Mouse (Mus musculus) midbrain, embryonic 14.5 days (tissue): ENCODE data around the gene Flt3. TPM values are rescaled to one million over a fixed set of nuclear protein-coding genes. Genes with fewer than 3 reads are reported as not detected.

Experiments used
- ATAC-seq: fragments of 200-750 bp; cut with Nextera tagmentation; 2 replicates; pipeline ENCODE4 v1.8.0; 2017; ENCODE audit warnings: moderate number of reproducible peaks, moderate library complexity; ENCODE audit not compliant: low FRiP score, low TSS enrichment
- DNase-seq: peaks from one replicate; pipeline ENCODE4 v3.0.0-alpha.2; 2015
- H3K27ac ChIP-seq: fragments of 300-500 bp; sonication (generic); replicated peaks from 2 replicates; pipeline ENCODE4 v1.5.1; 2014; ENCODE audit warnings: mild to moderate bottlenecking, low read depth, low read length, moderate library complexity
- H3K27me3 ChIP-seq: fragments of 300-500 bp; sonication (generic); 2 replicates; pipeline ENCODE4 v1.6.1; 2014; ENCODE audit warnings: low read length, control low read depth, mixed read lengths; ENCODE audit not compliant: control insufficient read depth, insufficient read depth
- H3K36me3 ChIP-seq: fragments of 300-500 bp; sonication (generic); 2 replicates; pipeline ENCODE4 v1.6.1; 2014; ENCODE audit warnings: low read length, control low read depth; ENCODE audit not compliant: control insufficient read depth, insufficient read depth
- H3K4me1 ChIP-seq: fragments of 300-500 bp; sonication (generic); 2 replicates; pipeline ENCODE4 v1.6.1; 2014; ENCODE audit warnings: mild to moderate bottlenecking, antibody characterized with exemption, low read length, control low read depth; ENCODE audit not compliant: control insufficient read depth, insufficient read depth
- H3K4me2 ChIP-seq: fragments of 300-500 bp; sonication (generic); 2 replicates; pipeline ENCODE4 v1.6.1; 2014; ENCODE audit warnings: mild to moderate bottlenecking, low read length, moderate library complexity
- H3K4me3 ChIP-seq: fragments of 300-500 bp; sonication (generic); replicated peaks from 2 replicates; pipeline ENCODE4 v1.5.1; 2014; ENCODE audit warnings: low read depth, low read length
- H3K9ac ChIP-seq: fragments of 300-500 bp; sonication (generic); replicated peaks from 2 replicates; pipeline ENCODE4 v1.6.1; 2014; ENCODE audit warnings: mild to moderate bottlenecking, low read length, moderate library complexity
- H3K9me3 ChIP-seq: fragments of 300-500 bp; sonication (generic); 2 replicates; pipeline ENCODE4 v1.6.1; 2016; ENCODE audit warnings: low read length, control low read depth, mixed read lengths; ENCODE audit not compliant: control insufficient read depth
- WGBS: fragments of 180-500 bp; shearing (Covaris S2); extraction: QIAGEN DNeasy Blood & Tissue Kit; methylation state at CpG from one replicate; pipeline ENCODE4 v1.1.7; 2014; 5-methylcytosine and 5-hydroxymethylcytosine counted together
- polyA plus RNA-seq: library from polyadenylated mRNA; unstranded; fragments of >200 nt; fragmentation: Nextera tagmentation; extraction: Ambion mirVana; gene quantifications from 2 replicates; pipeline ENCODE4 v1.2.1, GENCODE M21; 2014

Gene Flt3
- polyA plus RNA-seq, 1 experiment from 2014 or later, result 0.34 TPM

GRCm38 (mm10) chr5:147395050-147395449, 5.2 kb downstream of the Flt3 start:
- H3K27me3 ChIP-seq, result peaks cover 20% of the 10 kb centered on the region
- ATAC-seq (no peak), DNase-seq (no peak)
- no peaks in the 10 kb centered on the region for H3K9me3 ChIP-seq
- no peaks in the 10 kb centered on the region for H3K4me1 ChIP-seq
- 24% methylated on average over 1 of the region's 1 CpGs for WGBS
- no peak overlapping the region for H3K4me2 ChIP-seq
- no peak overlapping the region for H3K9ac ChIP-seq
- H3K36me3 ChIP-seq, result no peaks in the 10 kb centered on the region
- H3K27ac ChIP-seq, result no peak overlapping the region
- H3K4me3 ChIP-seq, result no peak overlapping the region

- DNase-seq, result no peak
- WGBS, result 83% methylated on average over 12 of the region's 12 CpGs
Measured at GRCm38 (mm10) chr5:147392667-147393213, 7.5 kb downstream of the Flt3 start.

GRCm38 (mm10) chr5:147390772-147391171, 9.5 kb downstream of the Flt3 start:
- Histone ChIP-seq H3K9me3 (no peaks in the 10 kb centered on the region), H3K4me1 (no peaks in the 10 kb centered on the region), H3K27ac (no peak overlapping the region), H3K36me3 (no peaks in the 10 kb centered on the region), H3K4me3 (no peak overlapping the region), H3K27me3 (no peaks in the 10 kb centered on the region), H3K4me2 (no peak overlapping the region), H3K9ac (no peak overlapping the region)
- ATAC-seq (no peak), DNase-seq (no peak)
- WGBS, result 61% methylated on average over 2 of the region's 2 CpGs

More at GRCm38 (mm10) chr5:147392667-147393213, 7.5 kb downstream of the Flt3 start:
- Histone ChIP-seq H3K4me3 (no peak overlapping the region), H3K9ac (no peak overlapping the region), H3K27me3 (no peaks in the 10 kb centered on the region), H3K27ac (no peak overlapping the region), H3K4me2 (no peak overlapping the region), H3K4me1 (no peaks in the 10 kb centered on the region), H3K9me3 (no peaks in the 10 kb centered on the region), H3K36me3 (no peaks in the 10 kb centered on the region)
- no peak for ATAC-seq

GRCm38 (mm10) chr5:147389052-147389451, 11.2 kb downstream of the Flt3 start:
- Histone ChIP-seq H3K36me3 (no peaks in the 10 kb centered on the region), H3K9ac (no peak overlapping the region), H3K9me3 (no peaks in the 10 kb centered on the region), H3K4me3 (no peak overlapping the region), H3K4me2 (no peak overlapping the region), H3K27ac (no peak overlapping the region), H3K27me3 (no peaks in the 10 kb centered on the region), H3K4me1 (no peaks in the 10 kb centered on the region)
- 86% methylated on average over 5 of the region's 5 CpGs for WGBS
- DNase-seq (no peak), ATAC-seq (no peak)

GRCm38 (mm10) chr5:147388376-147389008, 11.8 kb downstream of the Flt3 start:
- Histone ChIP-seq H3K27ac (no peak overlapping the region), H3K4me2 (no peak overlapping the region), H3K36me3 (no peaks in the 10 kb centered on the region), H3K4me1 (no peaks in the 10 kb centered on the region), H3K27me3 (no peaks in the 10 kb centered on the region), H3K4me3 (no peak overlapping the region), H3K9ac (no peak overlapping the region), H3K9me3 (no peaks in the 10 kb centered on the region)
- ATAC-seq (no peak), DNase-seq (no peak)
- 80% methylated on average over 9 of the region's 9 CpGs for WGBS

- ATAC-seq, result no peak
- Histone ChIP-seq H3K4me3 (no peak overlapping the region), H3K27me3 (no peaks in the 10 kb centered on the region), H3K4me1 (no peaks in the 10 kb centered on the region), H3K27ac (no peak overlapping the region), H3K4me2 (no peak overlapping the region), H3K9ac (no peak overlapping the region), H3K36me3 (no peaks in the 10 kb centered on the region), H3K9me3 (no peaks in the 10 kb centered on the region)
- DNase-seq, result no peak
- 86% methylated on average over 13 of the region's 13 CpGs for WGBS
Measured at GRCm38 (mm10) chr5:147386865-147387264, 13.4 kb downstream of the Flt3 start.

GRCm38 (mm10) chr5:147381396-147381795, 18.9 kb downstream of the Flt3 start:
- no peak overlapping the region for H3K4me3 ChIP-seq
- H3K4me2 ChIP-seq, result no peak overlapping the region
- no peak overlapping the region for H3K27ac ChIP-seq
- no peak overlapping the region for H3K9ac ChIP-seq
- no peaks in the 10 kb centered on the region for H3K9me3 ChIP-seq
- ATAC-seq (no peak), DNase-seq (no peak)
- WGBS, result 94% methylated on average over 10 of the region's 10 CpGs
- no peaks in the 10 kb centered on the region for H3K36me3 ChIP-seq
- H3K27me3 ChIP-seq, result no peaks in the 10 kb centered on the region
- H3K4me1 ChIP-seq, result no peaks in the 10 kb centered on the region

GRCm38 (mm10) chr5:147379481-147379880, 20.8 kb downstream of the Flt3 start:
- H3K9ac ChIP-seq, result no peak overlapping the region
- DNase-seq (no peak), ATAC-seq (no peak)
- H3K4me1 ChIP-seq, result no peaks in the 10 kb centered on the region
- no peak overlapping the region for H3K4me2 ChIP-seq
- 84% methylated on average over 3 of the region's 3 CpGs for whole genome bisulfite sequencing
- H3K4me3 ChIP-seq, result no peak overlapping the region
- H3K27me3 ChIP-seq, result no peaks in the 10 kb centered on the region
- no peaks in the 10 kb centered on the region for H3K36me3 ChIP-seq
- H3K9me3 ChIP-seq, result no peaks in the 10 kb centered on the region
- no peak overlapping the region for H3K27ac ChIP-seq

GRCm38 (mm10) chr5:147370276-147370675, 30.0 kb downstream of the Flt3 start:
- H3K9me3 ChIP-seq, result no peaks in the 10 kb centered on the region
- H3K9ac ChIP-seq, result no peak overlapping the region
- H3K4me2 ChIP-seq, result no peak overlapping the region
- no peak overlapping the region for H3K27ac ChIP-seq
- no peaks in the 10 kb centered on the region for H3K27me3 ChIP-seq
- H3K4me3 ChIP-seq, result no peak overlapping the region
- no peak for DNase-seq
- H3K4me1 ChIP-seq, result no peaks in the 10 kb centered on the region
- ATAC-seq, result no peak
- no peaks in the 10 kb centered on the region for H3K36me3 ChIP-seq
- whole genome bisulfite sequencing, result 84% methylated on average over 8 of the region's 8 CpGs
